Mouse (Mus musculus) ES-E14 (cell line): ENCODE measurements around the gene Cd300ld2. TPM values are rescaled to one million over a fixed set of nuclear protein-coding genes. Genes with fewer than 3 reads are reported as not detected.

Experiments used
- DNase-seq: peaks from one replicate; pipeline ENCODE4 v3.0.0-alpha.2; 2013; ENCODE audit warnings: low read depth, low spot score
- H3K27ac ChIP-seq: 2 replicates; pipeline ENCODE4 v1.5.1; 2012; ENCODE audit warnings: low read depth, mild to moderate bottlenecking, low read length, moderate library complexity, mixed read lengths; ENCODE audit not compliant: poor library complexity, insufficient read depth, severe bottlenecking
- H3K36me3 ChIP-seq: 2 replicates; pipeline ENCODE4 v1.6.1; 2012; ENCODE audit warnings: mild to moderate bottlenecking, low read length, moderate library complexity, mixed read lengths; ENCODE audit not compliant: control insufficient read depth, poor library complexity, insufficient read depth, severe bottlenecking
- H3K4me1 ChIP-seq, 2 experiments: fragments of 150-350 bp in 1 of 2; sonication (generic) in 1 of 2; 2 replicates each; pipeline ENCODE4 v1.6.1; 2012; ENCODE audit warnings: low read length in 2 of 2, mild to moderate bottlenecking in 1 of 2, mixed read lengths in 1 of 2; ENCODE audit not compliant: control insufficient read depth in 2 of 2, insufficient read depth in 2 of 2, poor library complexity in 1 of 2
- H3K4me3 ChIP-seq, 2 experiments: fragments of 150-350 bp in 1 of 2; sonication (generic) in 1 of 2; 2 replicates each; pipeline ENCODE4 v1.5.1; 2012; ENCODE audit warnings: low read length in 2 of 2, low read depth in 1 of 2, mild to moderate bottlenecking in 1 of 2, mixed read lengths in 1 of 2; ENCODE audit not compliant: insufficient read depth in 1 of 2, poor library complexity in 1 of 2, severe bottlenecking in 1 of 2
- H3K9ac ChIP-seq: 2 replicates; pipeline ENCODE4 v1.6.1; 2012; ENCODE audit warnings: low read depth, mild to moderate bottlenecking, low read length, mixed read lengths; ENCODE audit not compliant: poor library complexity, insufficient read depth, severe bottlenecking
- H3K9me3 ChIP-seq: fragments of 150-350 bp; sonication (generic); 2 replicates; pipeline ENCODE4 v1.6.1; 2012; ENCODE audit warnings: low read depth, mild to moderate bottlenecking, low read length; ENCODE audit not compliant: control insufficient read depth, insufficient read depth
- CHD2 ChIP-seq: IDR thresholded peaks from 2 replicates; pipeline ENCODE4 v1.6.1; 2014; ENCODE audit warnings: mild to moderate bottlenecking, low read depth, low read length, inconsistent platforms
- HCFC1 ChIP-seq: IDR thresholded peaks from 2 replicates; pipeline ENCODE4 v1.6.1; 2012; ENCODE audit warnings: low read length, inconsistent platforms, borderline replicate concordance; ENCODE audit not compliant: insufficient read depth
- MAFK ChIP-seq: IDR thresholded peaks from 2 replicates; pipeline ENCODE4 v1.6.1; 2014; ENCODE audit warnings: mild to moderate bottlenecking, low read depth, low read length, inconsistent platforms; ENCODE audit not compliant: insufficient read depth
- ZC3H11A ChIP-seq: IDR thresholded peaks from 2 replicates; pipeline ENCODE4 v1.6.1; 2012; ENCODE audit warnings: low read depth, mild to moderate bottlenecking, inconsistent platforms, low read length, borderline replicate concordance
- ZNF384 ChIP-seq: IDR thresholded peaks from 2 replicates; pipeline ENCODE4 v1.6.1; 2012; ENCODE audit warnings: low read depth, low read length, inconsistent platforms
- in situ Hi-C, 2 experiments: fragments of 600-800 bp; cut with MboI; formaldehyde crosslinking; loops; one replicate each; pipeline ENCODE4 v1.15.1; 2025; ENCODE audit warnings: low sequenced_read_pairs in 2 of 2, inconsistent platforms in 1 of 2; ENCODE audit not compliant: unreplicated experiment in 2 of 2
- total RNA-seq: library from RNA; depleted of rRNA; stranded (reverse); fragments of 300-350 nt; gene quantifications from 2 replicates; pipeline ENCODE4 v1.2.3, GENCODE M21; 2012; rRNA removed

Cd300ld2 gene
- total RNA-seq, 1 experiment = not detected

- Histone ChIP-seq H3K4me3 (no peak overlapping the region), H3K36me3 (no peaks in the 10 kb centered on the region), H3K9ac (no peak overlapping the region), H3K27ac (no peak overlapping the region), H3K9me3 (no peaks in the 10 kb centered on the region), H3K4me1 (no peaks in the 10 kb centered on the region)
- in situ Hi-C loops = no loop called here
- no peak for DNase-seq
- TF ChIP-seq MAFK (no peak), HCFC1 (no peak), CHD2 (no peak), ZC3H11A (no peak), ZNF384 (no peak)
Measured at GRCm38 (mm10) chr11:114972726-114973125, 43.3 kb downstream of the Cd300ld2 start.

GRCm38 (mm10) chr11:114968752-114969207, 47.2 kb downstream of the Cd300ld2 start, which contains the start of gene Cd300c:
TSS of gene Cd300c (minus strand) at chr11:114969157.
- Histone ChIP-seq H3K9me3 (no peaks in the 10 kb centered on the region), H3K9ac (no peak within 1 kb of the TSS), H3K4me1 (no peaks in the 10 kb centered on the region), H3K4me3 (no peak within 1 kb of the TSS), H3K27ac (no peak within 1 kb of the TSS), H3K36me3 (no peaks in the 10 kb centered on the region)
- in situ Hi-C loops = no loop called here
- TF ChIP-seq MAFK (no peak), CHD2 (no peak), ZC3H11A (no peak), HCFC1 (no peak), ZNF384 (no peak)
- DNase-seq = no peak

DNA sequence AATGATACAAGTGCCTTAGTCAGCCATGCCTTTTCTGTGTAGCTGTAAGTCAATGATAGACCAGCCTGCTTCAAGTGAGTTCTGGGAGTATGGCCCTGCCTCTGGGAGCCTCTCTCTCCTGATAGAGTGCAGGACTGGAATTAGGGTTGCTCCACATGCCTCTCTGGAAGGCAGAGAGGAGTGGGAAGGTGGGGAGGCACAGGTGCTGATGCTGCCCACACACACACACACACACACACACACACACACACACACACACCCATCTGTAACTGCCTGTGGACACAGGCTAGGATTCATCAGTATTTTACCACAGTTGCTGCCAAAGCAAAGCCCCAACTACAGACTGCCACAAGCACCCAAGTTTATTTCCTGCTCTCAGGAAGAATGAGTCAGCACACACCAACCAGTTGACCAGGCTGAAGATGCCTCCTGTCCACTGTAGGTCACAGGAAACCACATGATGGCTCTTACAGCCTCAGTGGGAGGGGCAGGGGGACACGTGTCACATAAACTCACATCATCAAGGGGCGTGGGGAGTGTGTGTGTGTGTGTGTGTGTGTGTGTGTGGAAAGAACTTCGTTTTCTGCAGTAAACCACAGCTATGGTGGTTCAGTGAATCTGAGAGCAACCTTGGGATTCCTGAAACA, 50.7 kb downstream of the Cd300ld2 start:
- TF ChIP-seq ZNF384 (no peak), CHD2 (no peak), MAFK (no peak), ZC3H11A (no peak), HCFC1 (no peak)
- in situ Hi-C loops = no loop called here

DNA sequence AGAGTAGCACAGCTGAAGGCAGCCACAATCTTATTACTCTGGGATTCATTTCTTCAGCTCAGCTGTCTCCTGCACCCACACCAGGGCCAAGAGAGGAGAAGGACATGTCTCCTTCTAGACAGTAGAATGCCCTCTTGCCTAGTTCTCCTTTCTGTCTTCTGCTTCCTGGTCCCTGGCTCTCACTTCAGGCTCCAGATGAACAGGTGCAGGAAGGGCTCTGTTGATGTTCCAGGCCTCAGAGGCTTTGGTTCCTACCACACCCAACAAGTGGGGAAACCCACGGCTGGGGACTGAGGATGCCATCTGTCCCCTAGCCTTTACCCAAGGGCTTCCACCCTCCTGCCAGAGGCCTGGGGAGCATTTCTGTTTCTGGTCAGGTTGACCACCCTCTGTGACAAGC, 55.6 kb downstream of the Cd300ld2 start:
- TF ChIP-seq MAFK (no peak), HCFC1 (no peak), CHD2 (no peak), ZC3H11A (no peak), ZNF384 (no peak)
- in situ Hi-C loops = no loop called here
- DNase-seq = no peak
- H3K9ac ChIP-seq = no peak overlapping the region
- no peaks in the 10 kb centered on the region for H3K9me3 ChIP-seq
- no peak overlapping the region for H3K27ac ChIP-seq
- H3K4me1 ChIP-seq = peaks cover 0 to 4% of the 10 kb centered on the region in 2 experiments; a peak in 1 of 4 replicates
- H3K4me3 ChIP-seq = no peak overlapping the region
- no peaks in the 10 kb centered on the region for H3K36me3 ChIP-seq

More for the DNA sequence above, 50.7 kb downstream of the Cd300ld2 start:
- no peak overlapping the region for H3K27ac ChIP-seq
- H3K4me3 ChIP-seq = no peak overlapping the region
- peaks cover 0 to 3% of the 10 kb centered on the region in 2 experiments; a peak in 1 of 4 replicates for H3K4me1 ChIP-seq
- no peak for DNase-seq
- no peaks in the 10 kb centered on the region for H3K36me3 ChIP-seq
- H3K9me3 ChIP-seq = no peaks in the 10 kb centered on the region
- no peak overlapping the region for H3K9ac ChIP-seq

Other genes starting within 250 kb of the Cd300ld2 start
- 1.6 and 1.7 TPM in 2 replicates for gene Btbd17, start 220.2 kb downstream of the Cd300ld2 start, total RNA-seq
- 0.27 TPM in 1 of 2 replicates, not detected in the other for gene Gpr142, start 217.3 kb downstream of the Cd300ld2 start, total RNA-seq
- 35.9 and 36.5 TPM in 2 replicates for gene Gprc5c, start 165.0 kb downstream of the Cd300ld2 start, total RNA-seq
- gene Cd300a, start 126.2 kb downstream of the Cd300ld2 start, total RNA-seq = 0.22 and 0.58 TPM in 2 replicates
- gene Cd300lb, start 81.8 kb downstream of the Cd300ld2 start, total RNA-seq = not detected in 2 replicates
- not detected in 2 replicates for gene Cd300c, start 47.0 kb downstream of the Cd300ld2 start, total RNA-seq
- gene Cd300ld, start 26.3 kb downstream of the Cd300ld2 start, total RNA-seq = 0.09 TPM in 1 of 2 replicates, not detected in the other
- not detected in 2 replicates for gene Cd300c2, start 14.3 kb downstream of the Cd300ld2 start, total RNA-seq
- gene Cd300ld4, start 10.8 kb upstream of the Cd300ld2 start, total RNA-seq = not detected in 2 replicates
- not detected in 2 replicates for gene Cd300ld5, start 21.6 kb upstream of the Cd300ld2 start, total RNA-seq
- gene Cd300ld3, start 32.2 kb upstream of the Cd300ld2 start, total RNA-seq = not detected in 2 replicates
- 0.09 and 0.11 TPM in 2 replicates for gene Cd300e, start 46.0 kb upstream of the Cd300ld2 start, total RNA-seq
- gene Rab37, start 75.2 kb upstream of the Cd300ld2 start, total RNA-seq = 0.67 and 0.85 TPM in 2 replicates
- 0.40 and 0.42 TPM in 2 replicates for gene Cd300lf, start 117.8 kb upstream of the Cd300ld2 start, total RNA-seq
- 40.3 and 43.9 TPM in 2 replicates for gene Slc9a3r1, start 147.1 kb upstream of the Cd300ld2 start, total RNA-seq
- 14.7 and 17.2 TPM in 2 replicates for gene Tmem104, start 171.3 kb upstream of the Cd300ld2 start, total RNA-seq
- gene Nat9, start 171.7 kb upstream of the Cd300ld2 start, total RNA-seq = 16.9 and 19.3 TPM in 2 replicates